Mouse (Mus musculus) layer of hippocampus, adult 2 months (tissue): Measurements from ENCODE around the gene Kcns3. TPM values are rescaled to one million over a fixed set of nuclear protein-coding genes. Genes with fewer than 3 reads are reported as not detected.
A peak's percentile ranks its signal among the peaks of the same experiment; 100 is the strongest.

Source experiments
- DNase-seq, 2 experiments: peaks; one replicate each; pipeline ENCODE4 v3.0.0; 2022; ENCODE audit warnings: low spot score in 2 of 2
- H3K27ac ChIP-seq: fragments of 200-600 bp; 2 replicates; pipeline ENCODE4 v1.8.1; 2022
- H3K4me3 ChIP-seq: fragments of 200-600 bp; 2 replicates; pipeline ENCODE4 v1.8.1; 2022; ENCODE audit warnings: mild to moderate bottlenecking
- CTCF ChIP-seq: fragments of 200-600 bp; conservative IDR thresholded peaks from 2 replicates; pipeline ENCODE4 v1.8.1; 2022; ENCODE audit warnings: antibody characterized with exemption, mild to moderate bottlenecking, moderate library complexity
- long read RNA-seq, 2 experiments: library from polyadenylated mRNA; stranded (forward); transcript quantifications; one replicate each; pipeline ENCODE4 v2.0.0; 2021; ENCODE audit warnings: borderline mapping rate in 2 of 2
- total RNA-seq, 2 experiments: library from RNA; stranded (reverse); gene quantifications; 2 replicates each; pipeline ENCODE4 v1.2.3; 2021

Kcns3 gene
- 10 to 100 TPM; 12.4 to 13.0 TPM for total RNA-seq
- long read RNA-seq, experiment 1, transcript Kcns3-201 (3 exons, 2,933 nt) = major isoform, 6 of 12 reads
- long read RNA-seq, experiment 1, partial matches to known transcripts = 3 of 12 reads
- long read RNA-seq, experiment 1, other reads (novel, unspliced or antisense) = 1 of 12 reads
- long read RNA-seq, experiment 2, transcript Kcns3-201 (3 exons, 2,933 nt) = major isoform, 10 of 13 reads
- long read RNA-seq, experiment 2, partial matches to known transcripts = 1 of 13 reads
- long read RNA-seq, experiment 2, other reads (novel, unspliced or antisense) = 1 of 13 reads

DNA sequence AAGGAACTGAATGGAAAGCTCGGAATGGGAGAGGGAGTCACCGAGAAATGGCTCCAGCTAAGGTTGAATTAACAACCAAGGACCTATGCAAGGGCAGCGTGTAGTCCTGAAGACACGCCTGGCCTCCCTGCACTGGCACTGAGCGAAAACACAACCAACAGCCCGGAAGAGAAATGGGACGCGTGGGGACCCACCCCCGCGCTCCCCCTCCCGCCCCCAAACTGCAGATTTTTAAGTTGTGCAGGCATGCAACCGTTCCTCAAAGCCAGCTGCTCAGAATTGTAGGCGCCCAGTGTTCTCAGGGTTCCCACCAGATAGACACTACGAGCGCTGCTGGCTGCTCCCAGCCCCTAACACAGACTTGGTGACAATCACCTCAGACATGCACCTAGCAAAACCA is at the start of gene Kcns3:
Kcns3 (minus strand) TSS at position 42 of the 400 bp plus-strand sequence.
- H3K4me3 ChIP-seq = peak within 1 kb of the TSS; percentile 68
- no peak for TF ChIP-seq CTCF
- peak within 1 kb of the TSS; percentile 76 for H3K27ac ChIP-seq
- no peak for DNase-seq

DNA sequence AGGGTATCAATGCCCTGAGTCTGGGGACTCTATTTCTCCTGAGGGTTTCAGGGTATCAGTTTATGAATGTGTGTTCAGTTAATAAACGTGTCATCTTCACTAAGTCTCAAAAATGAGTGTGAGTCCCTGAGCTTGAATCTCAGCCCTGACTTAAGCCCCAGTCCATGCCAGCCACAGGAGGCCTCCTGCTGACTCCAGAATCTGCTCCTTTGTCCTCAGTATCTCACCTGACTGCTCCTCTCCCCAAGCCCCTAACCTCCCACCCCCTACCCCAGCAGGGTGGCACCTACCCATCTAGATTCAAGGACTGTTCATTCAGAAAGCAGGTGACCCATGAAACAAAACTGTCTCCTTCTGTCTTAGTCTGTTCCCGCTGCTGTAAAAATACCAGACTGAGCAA is 47.7 kb upstream of the Kcns3 start:
- no peak for DNase-seq
- no peak overlapping the region for H3K27ac ChIP-seq
- no peak for TF ChIP-seq CTCF

DNA sequence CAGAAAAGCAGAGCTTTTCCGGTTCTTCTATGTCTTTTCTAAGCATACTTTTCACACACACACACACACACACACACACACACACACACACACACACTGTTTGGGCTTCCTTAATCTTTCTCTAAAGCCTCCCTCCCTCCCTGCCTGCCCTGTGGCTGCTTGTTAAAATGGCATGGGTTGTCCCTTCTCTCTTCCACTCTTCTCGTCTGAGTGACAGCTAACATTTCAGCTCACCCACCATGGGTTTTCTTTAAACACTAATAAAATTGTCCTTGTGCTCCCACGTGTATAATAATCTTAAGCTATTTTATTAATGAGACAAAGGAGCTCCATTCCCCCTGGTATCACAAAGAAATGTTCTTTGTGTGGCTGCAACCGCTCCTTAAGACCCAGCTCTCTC is 47.2 kb upstream of the Kcns3 start:
- no peak for DNase-seq
- no peak for TF ChIP-seq CTCF
- Histone ChIP-seq H3K4me3 (no peak overlapping the region), H3K27ac (no peak overlapping the region)

More for the DNA sequence above, 47.7 kb upstream of the Kcns3 start:
- no peak overlapping the region for H3K4me3 ChIP-seq

DNA sequence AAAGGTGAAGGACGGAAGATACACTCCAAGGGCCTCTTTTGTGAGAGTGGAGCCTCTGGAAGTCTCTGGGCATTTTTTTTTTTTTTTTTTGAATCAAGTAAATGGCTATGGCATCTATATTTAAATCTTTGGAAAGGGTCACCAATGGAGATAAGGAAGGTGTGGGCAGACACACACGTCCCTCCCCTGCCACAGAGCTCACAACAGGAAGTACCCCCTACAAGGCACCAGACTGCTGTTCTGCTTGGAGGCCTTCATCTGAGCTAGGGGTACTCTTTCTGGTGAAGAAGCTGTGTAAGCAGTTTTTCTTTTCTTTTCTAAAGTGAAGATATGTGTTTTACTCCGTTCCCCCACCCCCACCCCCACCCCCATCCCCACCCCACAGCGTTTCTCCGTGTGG is 46.0 kb upstream of the Kcns3 start:
- no peak overlapping the region for H3K27ac ChIP-seq
- DNase-seq = no peak
- no peak for TF ChIP-seq CTCF

DNA sequence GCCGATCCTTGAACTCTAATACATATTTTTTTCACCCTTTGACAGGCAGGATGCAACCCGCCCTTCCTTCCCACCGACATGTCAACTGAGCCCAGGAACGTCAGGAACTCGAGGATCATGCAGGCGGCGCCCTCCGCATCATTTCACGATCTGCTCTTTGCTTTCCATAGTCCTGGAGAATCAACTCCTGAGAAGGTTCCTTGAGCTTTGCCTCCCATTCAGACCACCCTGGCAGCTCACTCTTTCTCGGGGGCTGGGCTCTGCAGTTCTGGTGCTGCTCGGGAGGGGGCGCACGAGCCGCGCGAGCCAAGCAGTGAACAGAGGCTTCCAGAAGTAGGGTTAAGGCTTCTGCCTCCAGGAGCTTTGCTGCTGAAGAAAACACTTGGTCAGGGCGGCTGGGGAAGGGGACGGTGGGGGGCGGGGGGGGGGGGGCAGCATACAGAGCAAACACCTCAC is 45.3 kb upstream of the Kcns3 start:
- peak; percentile 65 to 78 for DNase-seq
- Histone ChIP-seq H3K4me3 (peak overlapping the region; percentile 37; the same call in 1 of the 2 replicates), H3K27ac (no peak overlapping the region)
- peak; percentile 86 for TF ChIP-seq CTCF

More for the DNA sequence above, 46.0 kb upstream of the Kcns3 start:
- no peak overlapping the region for H3K4me3 ChIP-seq

DNA sequence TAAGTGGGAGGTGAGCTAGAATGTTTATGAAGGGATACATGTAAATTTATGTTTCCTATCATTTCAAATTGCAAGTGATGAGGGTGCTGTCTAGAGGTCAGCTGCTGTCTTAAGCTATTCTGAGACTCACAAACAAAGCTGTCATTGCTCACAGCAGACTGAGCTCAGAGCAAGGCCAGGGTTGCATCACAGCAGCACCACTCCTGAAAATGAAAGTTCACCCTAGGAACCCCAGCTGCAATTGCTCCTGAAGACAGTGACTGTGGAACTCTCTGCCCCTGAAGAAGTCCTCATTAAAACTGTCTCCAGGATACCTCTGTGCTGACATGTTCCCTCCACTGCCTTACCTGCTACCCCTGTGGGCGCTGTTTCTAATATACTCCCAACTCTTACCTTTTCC is 44.2 kb upstream of the Kcns3 start:
- no peak for DNase-seq
- TF ChIP-seq CTCF = no peak
- Histone ChIP-seq H3K27ac (no peak overlapping the region), H3K4me3 (no peak overlapping the region)

DNA sequence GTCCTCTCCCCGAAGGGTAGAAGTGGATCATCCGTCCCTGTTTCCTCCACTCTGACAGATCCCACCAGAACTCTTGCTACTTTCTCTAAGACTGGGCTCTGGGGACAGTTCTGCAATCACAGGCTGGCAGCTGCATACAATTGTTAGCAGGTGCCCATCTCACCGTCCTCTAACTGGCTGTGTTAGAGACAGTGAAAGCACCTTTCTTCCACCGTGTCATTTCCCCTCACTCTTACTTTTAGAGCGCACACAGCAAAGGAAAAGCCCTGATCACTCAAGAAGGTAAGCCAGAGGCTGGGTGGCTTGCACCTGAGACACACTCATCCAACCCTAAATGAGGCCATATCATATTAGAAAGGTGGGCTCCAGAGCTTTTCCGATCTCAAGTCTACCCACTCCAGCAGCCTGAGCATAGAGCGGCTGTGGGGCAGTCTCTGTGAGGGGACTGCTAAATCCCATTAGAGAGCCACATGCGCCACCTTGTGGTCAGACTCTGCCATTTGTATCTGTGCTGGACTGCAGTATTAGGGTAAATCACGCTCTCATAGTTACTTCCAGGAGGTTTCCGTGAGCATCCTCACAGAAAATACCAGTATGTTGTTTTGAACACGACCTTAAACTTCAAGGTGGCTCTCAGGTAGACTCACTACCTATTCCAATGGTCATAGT is 27.8 kb upstream of the Kcns3 start:
- H3K4me3 ChIP-seq = peak overlapping the region; percentile 17
- DNase-seq = peak; percentile 87 to 94
- peak; percentile 95 for TF ChIP-seq CTCF
- no peak overlapping the region for H3K27ac ChIP-seq

DNA sequence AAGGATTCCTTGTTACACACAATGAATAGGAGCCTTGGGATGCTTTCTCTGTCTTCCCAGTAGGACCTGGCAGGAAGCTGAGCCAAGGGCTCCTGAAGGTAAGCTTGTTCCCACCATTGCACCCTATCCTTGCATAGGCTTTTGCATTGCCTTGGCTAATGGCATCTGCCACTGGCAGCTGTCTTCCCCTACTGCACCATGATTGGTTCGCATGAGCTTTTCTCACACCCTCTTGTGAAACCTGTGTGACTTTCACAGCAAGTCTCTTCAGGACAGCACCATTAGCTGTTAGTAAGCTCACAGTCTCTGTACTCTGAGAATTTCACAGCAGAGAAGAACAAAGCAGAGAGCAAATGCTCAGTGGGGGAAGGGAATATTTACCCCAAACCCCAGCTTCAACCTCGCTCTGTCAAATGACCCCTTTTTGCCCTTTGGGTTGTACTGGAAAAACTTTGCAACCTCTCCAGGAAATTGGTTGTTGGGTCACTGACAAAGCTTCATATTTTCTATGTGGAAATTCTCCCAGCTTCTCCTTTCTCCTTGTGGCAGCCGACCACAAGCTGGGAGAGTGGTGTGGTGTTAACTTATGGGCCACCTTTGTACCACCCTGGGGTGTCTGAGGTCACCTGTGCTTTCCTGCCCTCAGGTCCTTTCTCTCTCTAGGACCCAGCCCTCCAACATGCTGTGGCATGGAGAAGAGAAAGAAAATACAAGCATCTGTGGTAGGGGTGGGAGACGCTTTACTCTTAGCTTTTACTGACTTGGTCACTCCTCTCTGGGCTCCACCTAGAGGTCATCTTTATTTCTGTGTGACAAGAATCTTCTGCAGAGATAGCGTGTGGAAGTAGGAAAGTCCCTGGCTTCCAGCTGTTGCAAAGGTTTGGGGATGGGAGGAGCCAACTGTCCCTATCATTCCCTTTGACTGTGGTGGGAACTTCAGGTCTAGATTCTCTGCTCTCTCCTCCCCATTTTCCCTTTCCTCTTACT is 26.8 kb upstream of the Kcns3 start:
- no peak for DNase-seq
- H3K27ac ChIP-seq = no peak overlapping the region
- H3K4me3 ChIP-seq = no peak overlapping the region
- peak; percentile 51 for TF ChIP-seq CTCF

DNA sequence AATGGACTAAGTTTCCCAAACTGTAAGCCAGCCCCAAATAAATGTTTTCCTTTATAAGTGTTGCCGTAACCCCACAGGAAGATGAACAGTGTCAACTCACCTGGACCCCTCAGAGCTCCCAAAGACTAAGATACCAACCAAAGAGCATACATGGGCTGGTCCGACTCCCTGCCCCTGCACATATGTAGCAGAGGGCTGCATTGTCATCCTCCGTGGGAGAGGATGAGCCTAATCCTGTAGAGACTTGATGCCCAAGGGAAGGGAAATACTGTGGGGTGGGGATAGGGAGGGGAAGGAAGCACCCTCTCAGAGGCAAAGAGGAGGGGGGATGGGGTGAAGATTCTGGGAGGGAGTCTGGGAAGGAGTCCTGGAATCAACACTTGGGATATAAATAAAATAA is 7.8 kb upstream of the Kcns3 start:
- no peak overlapping the region for H3K27ac ChIP-seq
- no peak for DNase-seq
- no peak overlapping the region for H3K4me3 ChIP-seq
- no peak for TF ChIP-seq CTCF

DNA sequence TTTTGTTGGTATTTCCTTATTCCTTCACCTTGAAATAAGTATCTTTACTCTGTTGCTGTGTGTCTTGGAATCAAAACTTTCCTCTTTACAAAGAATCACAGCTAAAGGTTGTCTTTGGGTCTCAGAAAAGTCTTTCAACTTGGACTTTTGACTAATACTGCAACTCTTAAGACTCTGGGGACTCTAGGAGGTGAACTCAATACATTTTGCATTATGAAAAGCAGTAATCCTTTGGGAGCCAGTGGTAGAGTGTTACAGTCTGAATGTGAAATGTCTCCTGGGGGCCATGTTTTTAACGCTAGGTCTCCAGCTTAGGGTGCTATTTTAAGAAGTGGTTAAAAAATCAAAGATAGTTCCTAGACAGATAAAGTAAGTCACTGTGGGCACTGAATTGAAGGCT is 4.3 kb upstream of the Kcns3 start:
- DNase-seq = no peak
- no peak for TF ChIP-seq CTCF
- Histone ChIP-seq H3K4me3 (no peak overlapping the region), H3K27ac (no peak overlapping the region)

DNA sequence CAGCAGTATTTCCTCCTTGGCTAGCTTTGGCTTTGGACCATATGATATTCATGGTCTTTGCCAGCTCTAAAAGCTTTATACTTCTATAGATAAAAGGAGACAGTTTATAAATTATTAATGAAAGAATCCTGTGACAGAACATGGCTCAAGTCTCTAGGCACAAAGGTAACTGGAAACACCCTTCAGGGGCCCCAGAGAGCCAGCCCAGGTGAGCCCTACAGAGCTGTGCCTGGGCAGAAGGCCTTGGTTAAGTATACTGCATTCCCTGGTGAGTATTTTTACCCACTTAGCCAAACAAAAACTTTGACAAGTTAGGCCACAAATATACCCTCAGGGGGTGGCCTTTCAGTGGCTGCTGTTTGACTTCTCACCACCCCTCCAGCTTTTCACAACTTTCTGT is 2.7 kb upstream of the Kcns3 start:
- TF ChIP-seq CTCF = no peak
- Histone ChIP-seq H3K4me3 (no peak overlapping the region), H3K27ac (no peak overlapping the region)
- no peak for DNase-seq

DNA sequence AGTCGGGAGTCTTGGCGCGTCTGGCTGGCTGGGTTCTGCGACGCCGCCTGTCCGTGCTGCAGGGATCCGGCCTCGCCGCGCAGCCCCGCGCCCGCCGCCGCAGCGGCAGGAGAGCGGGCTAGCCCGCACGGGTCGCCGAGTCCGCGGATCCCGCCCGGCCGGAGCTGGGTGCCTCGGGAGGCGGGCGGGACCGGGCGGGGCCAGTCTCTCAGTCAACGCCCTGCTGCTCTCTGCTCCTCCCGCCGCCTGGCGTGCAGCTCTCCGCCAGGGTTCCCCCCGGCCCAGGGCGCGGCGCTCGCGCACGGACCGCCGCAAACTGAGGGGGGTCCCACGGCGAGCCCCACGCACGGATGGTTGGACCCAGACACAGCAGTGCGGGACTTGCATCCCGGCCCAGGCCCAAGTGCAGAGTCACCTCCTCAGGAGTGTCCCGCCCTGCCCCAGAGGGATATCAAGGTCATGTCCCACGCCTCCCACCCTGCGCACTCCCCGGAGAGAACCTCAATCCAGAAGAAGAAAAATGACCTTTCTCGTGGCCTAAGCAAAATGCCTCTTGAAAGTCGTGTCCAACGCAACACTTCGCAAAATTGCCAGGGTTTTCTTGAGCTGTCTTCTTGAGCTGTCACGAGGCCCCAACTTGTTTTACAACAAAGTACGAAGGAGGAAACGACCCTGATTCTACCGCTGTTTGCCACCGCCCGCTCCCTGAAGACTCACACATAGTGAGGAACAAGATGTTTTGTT is 492 bp downstream of the Kcns3 start:
- peak; percentile 21; the same call in 1 of the 2 replicates for TF ChIP-seq CTCF
- Histone ChIP-seq H3K27ac (peak overlapping the region; percentile 76), H3K4me3 (peak overlapping the region; percentile 68)
- peak; percentile 8 to 20 for DNase-seq
